Mouse (Mus musculus): ENCODE data around the gene Gm12355.

DNA sequence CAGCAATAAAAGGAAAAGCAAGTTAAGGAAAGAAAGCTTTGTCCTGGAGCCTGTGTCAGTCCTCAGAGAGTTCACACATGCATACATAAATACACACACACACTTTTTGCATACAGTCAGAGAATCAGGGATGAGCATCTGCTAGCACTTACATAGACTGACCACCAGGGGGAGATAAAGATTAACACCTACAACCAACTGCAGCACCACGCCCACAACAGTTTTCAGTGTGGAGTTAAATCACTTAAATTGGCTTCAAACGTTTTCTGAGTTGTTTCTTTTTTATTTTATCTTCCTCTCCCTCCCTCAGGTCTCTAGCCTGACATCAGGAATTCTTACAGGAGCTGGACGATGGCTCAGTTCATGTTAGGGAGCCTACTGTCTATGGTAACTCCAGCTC is 18.7 kb downstream of the Gm12355 start:
- TF ChIP-seq CTCF (IDR thresholded peaks at IDR 0.05): peak; percentile 87
- TF ChIP-seq EP300 (IDR thresholded peaks at IDR 0.05): no peak
